Comparison of ENCODE assay signal across 1 mouse cellular context in the genomic region with DNA sequence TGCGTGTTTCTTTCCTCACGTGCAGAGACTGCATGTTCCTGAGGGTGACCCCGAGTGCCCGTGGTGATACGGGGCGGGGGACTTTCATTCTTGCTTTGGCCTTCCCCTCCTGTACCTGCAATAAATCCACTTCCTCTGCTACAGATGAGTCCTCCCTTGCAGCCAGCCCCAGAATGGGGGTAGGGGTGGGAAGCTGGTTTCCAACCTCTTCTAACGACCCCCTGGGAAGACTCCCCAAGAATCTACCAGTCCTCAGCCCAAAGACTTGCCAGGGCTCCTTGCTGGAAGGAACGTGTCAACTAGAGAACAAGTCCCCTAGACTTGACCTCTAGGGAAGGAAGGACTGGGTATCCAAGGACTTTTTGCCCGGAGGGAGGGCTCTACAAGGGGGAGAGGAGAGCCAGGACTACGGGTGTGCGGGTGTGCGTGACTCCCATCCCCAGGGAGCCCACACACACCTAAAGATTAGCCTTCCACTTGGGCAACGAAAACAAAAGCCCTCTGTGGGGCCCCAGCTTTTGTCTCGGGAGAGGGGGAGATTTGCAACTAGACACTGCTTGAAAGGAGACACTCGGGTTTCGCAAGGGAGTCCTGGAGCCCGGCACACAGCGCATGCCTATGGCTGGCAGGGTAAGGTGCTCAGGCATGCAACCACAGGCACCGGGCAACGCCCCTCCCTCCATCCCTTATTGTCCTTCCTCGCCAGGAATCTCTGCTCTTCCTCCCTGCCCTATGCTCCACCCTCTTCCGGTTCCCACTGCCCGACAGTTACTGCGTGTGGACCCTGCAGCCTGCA.
TF ChIP-seq lines count a peak whose summit lies in the region.

No protein-coding gene starts in this region.

TF ChIP-seq in ES-E14, 5 proteins besides CTCF, POLR2A, EP300 and RAD21 (continued from another document):
- no peak for TF ChIP-seq HCFC1 (IDR thresholded peaks at IDR 0.05; ENCODE audit: borderline replicate concordance, insufficient read depth, low read length)
